Mouse (Mus musculus): ENCODE results near the gene Slc7a11.

- TF ChIP-seq CTCF (IDR thresholded peaks at IDR 0.05; ENCODE audit: low read depth) (no peak), EP300 (optimal IDR thresholded peaks at IDR 0.05) (no peak)
Measured at GRCm38 (mm10) chr3:50347081-50347480, 96.3 kb downstream of the Slc7a11 start.
